ENCODE assay signal across 16 mouse cellular contexts in the genomic region with DNA sequence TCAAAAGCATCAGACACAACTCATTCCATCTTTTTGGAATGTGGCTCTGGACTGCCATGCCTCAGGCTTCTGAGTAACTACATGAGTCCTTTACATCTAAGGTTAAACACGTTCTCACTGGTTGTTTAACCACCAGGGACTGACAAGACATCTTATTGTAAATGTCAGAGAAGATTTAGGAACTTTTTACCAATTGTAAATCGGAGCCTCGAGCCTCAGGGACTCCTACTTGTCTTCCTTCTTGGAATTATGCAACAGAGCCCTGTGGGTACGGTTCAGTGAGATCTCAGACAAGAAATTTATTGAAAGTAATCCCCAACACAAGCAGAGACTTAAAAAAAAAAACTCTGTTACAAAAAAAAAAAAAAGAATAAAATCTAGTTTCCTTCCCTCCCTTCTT.
DNase-seq lines count a peak whose midpoint lies in the region; ATAC-seq lines count a peak whose summit lies in the region.
"Had no signal": no experiment of that assay in that cellular context is flagged by ENCODE, and none has a peak within 500 bp of the region (broad histone marks: within the 10 kb centered on the region; RNA-seq: fewer than 3 reads in every experiment).

No protein-coding gene starts in this region.

- H3K36me3 ChIP-seq in heart, embryonic 10.5 days, result no peaks in the 10 kb centered on the region
- no peaks in the 10 kb centered on the region for H3K36me3 ChIP-seq in midbrain, embryonic 14.5 days (ENCODE audit: control insufficient read depth, insufficient read depth, low read length)
- no peaks in the 10 kb centered on the region for H3K36me3 ChIP-seq in midbrain, embryonic 15.5 days (replicated peaks)
- H3K36me3 ChIP-seq: embryonic facial prominence, embryonic 13.5 days; forebrain, embryonic 15.5 days had no signal

- no peak overlapping the region for H3K9ac ChIP-seq in midbrain, embryonic 14.5 days (replicated peaks; ENCODE audit: low read length)
- H3K9ac ChIP-seq in midbrain, embryonic 15.5 days, result no peak overlapping the region
- H3K9ac ChIP-seq: embryonic facial prominence, embryonic 13.5 days; forebrain, embryonic 13.5 days; forebrain, embryonic 15.5 days; forebrain, postnatal 0 days had no signal

- WGBS in heart, embryonic 10.5 days, result 58% methylated on average over 4 of the region's 4 CpGs
- WGBS in midbrain, embryonic 14.5 days, result 38% methylated on average over 4 of the region's 4 CpGs
- 47% methylated on average over 4 of the region's 4 CpGs for WGBS in midbrain, embryonic 15.5 days

- no peak overlapping the region for H3K4me2 ChIP-seq in midbrain, embryonic 14.5 days (ENCODE audit: low read length)
- no peak overlapping the region for H3K4me2 ChIP-seq in midbrain, embryonic 15.5 days
- H3K4me2 ChIP-seq: embryonic facial prominence, embryonic 13.5 days; forebrain, embryonic 13.5 days; forebrain, embryonic 15.5 days had no signal

- H3K4me1 ChIP-seq in heart, embryonic 10.5 days, result peaks cover 18% of the 10 kb centered on the region
- no peaks in the 10 kb centered on the region for H3K4me1 ChIP-seq in midbrain, embryonic 14.5 days (ENCODE audit: control insufficient read depth, insufficient read depth, low read length)
- H3K4me1 ChIP-seq in midbrain, embryonic 15.5 days, result no peaks in the 10 kb centered on the region

- H3K4me3 ChIP-seq in heart, embryonic 10.5 days, result no peak overlapping the region
- H3K4me3 ChIP-seq in midbrain, embryonic 14.5 days (replicated peaks; ENCODE audit: low read depth, low read length), result no peak overlapping the region
- no peak overlapping the region for H3K4me3 ChIP-seq in midbrain, embryonic 15.5 days
- H3K4me3 ChIP-seq: embryonic facial prominence, embryonic 13.5 days; forebrain, embryonic 13.5 days; forebrain, embryonic 15.5 days had no signal

- no peak overlapping the region for H3K27ac ChIP-seq in heart, embryonic 10.5 days
- H3K27ac ChIP-seq in midbrain, embryonic 14.5 days (replicated peaks; ENCODE audit: low read depth, low read length), result no peak overlapping the region
- H3K27ac ChIP-seq in midbrain, embryonic 15.5 days, result no peak overlapping the region
- H3K27ac ChIP-seq: embryonic facial prominence, embryonic 13.5 days; forebrain, embryonic 13.5 days; forebrain, embryonic 15.5 days had no signal

- no peak for ATAC-seq in midbrain, embryonic 14.5 days (ENCODE audit: low FRiP score, low TSS enrichment)
- ATAC-seq in midbrain, embryonic 15.5 days (replicated peaks), result no peak
- ATAC-seq: forebrain, embryonic 13.5 days; forebrain, embryonic 15.5 days; forebrain, postnatal 0 days had no signal

- no peaks in the 10 kb centered on the region for H3K27me3 ChIP-seq in heart, embryonic 10.5 days (ENCODE audit: insufficient read depth, poor library complexity, severe bottlenecking)
- no peaks in the 10 kb centered on the region for H3K27me3 ChIP-seq in midbrain, embryonic 14.5 days (ENCODE audit: control insufficient read depth, insufficient read depth, low read length)
- no peaks in the 10 kb centered on the region for H3K27me3 ChIP-seq in midbrain, embryonic 15.5 days (replicated peaks)
- H3K27me3 ChIP-seq: embryonic facial prominence, embryonic 13.5 days; forebrain, embryonic 13.5 days; forebrain, embryonic 15.5 days had no signal

- no peaks in the 10 kb centered on the region for H3K9me3 ChIP-seq in heart, embryonic 10.5 days
- H3K9me3 ChIP-seq in midbrain, embryonic 14.5 days (ENCODE audit: control insufficient read depth, low read length), result no peaks in the 10 kb centered on the region
- H3K9me3 ChIP-seq in midbrain, embryonic 15.5 days, result no peaks in the 10 kb centered on the region
- H3K9me3 ChIP-seq: embryonic facial prominence, embryonic 13.5 days; forebrain, embryonic 13.5 days; forebrain, embryonic 15.5 days had no signal

- DNase-seq in heart, adult 11 months, result peak; percentile 17
- DNase-seq in heart, embryonic 10.5 days (ENCODE audit: low spot score), result no peak
- peak; percentile 30 for DNase-seq in midbrain, embryonic 14.5 days
- no peak for DNase-seq in kidney, postnatal 25 days
- DNase-seq: adrenal gland, adult 2 months; adrenal gland, postnatal 25 days; cerebellum, adult 11-12 months; cerebellum, adult 2 months; cerebellum, adult 9-10 months; cerebellum, postnatal 10 days; cerebellum, postnatal 25 days; forebrain, postnatal 0 days had no signal

Comparison
In these comparisons a context has a peak if more than half of its experiments do, and no peak if none do; other contexts are left out.
1. DNase-seq: peak in heart, adult 11 months (single experiment) and midbrain, embryonic 14.5 days (single experiment); none in heart, embryonic 10.5 days (single experiment) and kidney, postnatal 25 days (0 of 2).